Mouse (Mus musculus) embryonic fibroblast, embryonic 13.5 days (primary cell): ENCODE measurements around the gene Umod.

ENCODE experiments used
- CTCF ChIP-seq: IDR thresholded peaks from 2 replicates; pipeline ENCODE4 v1.5.1; 2011; ENCODE audit warnings: mild to moderate bottlenecking, control low read depth, low read length, moderate library complexity, borderline replicate concordance; ENCODE audit not compliant: insufficient read depth
- POLR2A ChIP-seq: IDR thresholded peaks from 2 replicates; pipeline ENCODE4 v1.6.1; 2011; ENCODE audit warnings: low read depth, mild to moderate bottlenecking, control low read depth, low read length, moderate library complexity

DNA sequence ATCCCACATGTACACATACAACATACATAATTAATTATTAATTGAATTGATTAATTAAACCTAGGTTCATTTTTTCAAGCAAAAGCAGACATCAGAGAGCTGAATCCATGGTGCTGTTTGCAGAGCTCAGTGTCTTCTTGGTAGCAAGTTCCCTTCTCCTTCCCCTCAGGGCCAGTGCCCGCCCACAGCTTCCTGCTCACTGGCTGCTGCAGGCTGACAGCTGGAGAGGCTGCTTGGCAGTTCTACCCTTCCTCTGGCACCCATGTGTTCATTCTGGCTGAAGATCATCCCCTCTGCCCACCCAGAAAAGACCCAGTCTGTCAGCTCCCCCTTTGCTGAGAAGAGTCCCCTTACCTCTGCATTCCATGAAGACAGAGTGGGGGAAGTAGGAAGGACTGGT is 60.6 kb downstream of the Umod start:
- no peak for TF ChIP-seq CTCF
- TF ChIP-seq POLR2A, result no peak
